Mouse (Mus musculus): ENCODE data around the gene Dtx1. TPM values are rescaled to one million over a fixed set of nuclear protein-coding genes. Genes with fewer than 3 reads are reported as not detected.

Dtx1 gene
- total RNA-seq, 1 experiment, result 13.6 TPM

DNA sequence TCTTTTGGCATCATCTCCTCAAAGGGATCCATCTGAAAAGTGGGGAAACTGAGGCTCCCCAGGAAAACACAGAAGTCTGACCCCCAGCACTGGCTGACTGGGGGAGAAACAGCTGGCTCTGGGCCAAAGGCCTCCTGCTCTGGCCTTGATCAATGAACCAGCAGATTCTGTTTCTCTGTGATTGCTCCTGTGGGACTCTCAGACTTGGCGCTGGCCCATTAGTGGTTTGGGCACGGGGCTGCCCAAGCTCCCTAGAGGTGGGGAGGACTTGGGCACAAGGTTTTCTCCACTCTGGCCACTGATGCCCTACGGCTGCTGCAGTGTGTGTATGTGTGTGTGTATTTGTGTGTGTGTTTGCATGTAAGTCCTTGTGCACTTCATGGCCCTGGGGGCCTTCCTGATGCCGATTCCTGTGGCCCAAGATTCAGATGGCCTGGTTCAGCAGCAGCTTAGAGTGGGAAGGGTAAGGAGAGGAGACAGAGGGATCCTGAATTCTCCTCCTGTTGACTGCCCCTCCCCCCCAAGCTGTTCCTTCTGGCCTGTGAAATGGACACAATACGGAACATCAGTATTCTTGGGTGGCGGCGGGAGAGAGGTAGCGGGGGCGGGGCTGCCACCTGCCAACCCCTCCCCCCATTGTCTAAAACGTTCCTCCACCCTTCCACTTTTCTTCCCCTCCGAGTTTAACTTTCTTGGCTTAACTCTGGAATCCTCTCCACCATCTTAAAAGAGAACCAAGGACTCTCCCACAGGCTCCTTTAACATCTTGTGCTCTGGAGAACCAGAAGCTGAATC is 10.5 kb downstream of the Dtx1 start:
- no peak overlapping the region for H3K9ac ChIP-seq (ENCODE audit: insufficient read depth, low read depth, low read length, poor library complexity, severe bottlenecking)
- in situ Hi-C loops (cut with MboI; ENCODE audit: low sequenced_read_pairs in 2 of 2, unreplicated experiment in 2 of 2), result no loop called here
- peaks cover 0 to 32% of the 10 kb centered on the region in 2 experiments; a peak in 3 of 4 replicates for H3K4me1 ChIP-seq (ENCODE audit: control insufficient read depth in 2 of 2, insufficient read depth in 2 of 2, low read length in 2 of 2, poor library complexity in 1 of 2)
- H3K9me3 ChIP-seq (ENCODE audit: control insufficient read depth, insufficient read depth, low read depth, low read length), result no peaks in the 10 kb centered on the region
- no peak overlapping the region for H3K4me3 ChIP-seq (ENCODE audit: insufficient read depth in 1 of 2, low read depth in 1 of 2, low read length in 2 of 2, poor library complexity in 1 of 2, severe bottlenecking in 1 of 2)
- no peaks in the 10 kb centered on the region for H3K36me3 ChIP-seq (ENCODE audit: control insufficient read depth, insufficient read depth, low read length, poor library complexity, severe bottlenecking)
- TF ChIP-seq HCFC1 (IDR thresholded peaks at IDR 0.05; ENCODE audit: borderline replicate concordance, insufficient read depth, low read length), result no peak
- no peak for TF ChIP-seq ZNF384 (IDR thresholded peaks at IDR 0.05; ENCODE audit: low read depth, low read length)
- H3K27ac ChIP-seq (ENCODE audit: insufficient read depth, low read depth, low read length, poor library complexity, severe bottlenecking), result no peak overlapping the region
- DNase-seq (ENCODE audit: low read depth, low spot score), result peak; percentile 56

DNA sequence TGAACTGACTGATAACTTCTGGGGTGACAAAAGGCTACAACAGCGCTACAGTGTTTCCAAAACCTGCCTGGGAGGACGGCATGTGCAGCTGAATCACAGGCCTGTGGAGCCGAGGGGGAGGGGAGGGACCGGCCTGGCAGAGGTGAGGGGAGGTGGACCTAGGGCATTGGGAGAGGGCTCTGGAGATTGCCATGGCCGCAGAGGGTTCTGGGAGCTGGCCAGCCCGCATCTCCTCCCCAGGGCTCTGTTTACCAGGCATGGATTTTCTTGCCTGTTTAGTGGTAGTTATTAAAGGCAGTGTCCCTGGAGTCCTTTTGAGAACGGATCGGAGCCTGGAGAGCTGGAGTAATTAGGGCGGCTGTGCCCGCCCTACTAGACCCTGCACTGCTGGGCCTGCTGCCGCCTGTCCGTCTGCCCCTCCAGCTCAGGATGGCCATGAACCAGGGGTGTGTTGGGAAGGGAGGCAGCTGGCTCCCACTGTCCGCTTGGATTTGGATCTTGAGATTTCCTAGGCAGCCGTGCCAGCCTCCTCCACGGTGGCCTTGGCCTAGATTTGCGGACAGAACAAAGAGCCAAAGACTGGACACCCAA is 12.8 kb downstream of the Dtx1 start:
- in situ Hi-C loops (cut with MboI; ENCODE audit: low sequenced_read_pairs in 2 of 2, unreplicated experiment in 2 of 2), result no loop called here

DNA sequence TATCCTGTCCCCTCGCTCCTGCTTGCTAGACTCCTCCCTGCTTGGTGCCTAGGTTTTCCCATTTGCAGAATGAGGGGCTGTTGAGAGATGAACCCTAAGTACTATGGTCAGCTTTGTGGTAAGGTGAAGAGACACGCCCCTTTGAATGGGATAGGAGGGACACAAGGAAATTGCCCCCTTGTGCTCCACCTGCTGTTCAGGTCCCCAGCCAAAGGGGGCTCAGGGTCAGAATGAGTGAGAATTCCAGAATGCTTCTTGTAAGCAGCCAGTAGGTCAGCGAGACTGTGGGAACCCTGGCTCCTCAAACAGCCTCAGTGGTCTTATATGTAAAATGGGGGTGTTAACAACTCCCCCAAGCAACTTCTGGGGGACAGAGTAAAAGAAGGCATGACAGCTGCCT is 13.5 kb downstream of the Dtx1 start:
- DNase-seq (ENCODE audit: low read depth, low spot score), result no peak
- no peak overlapping the region for H3K4me3 ChIP-seq (ENCODE audit: insufficient read depth in 1 of 2, low read depth in 1 of 2, low read length in 2 of 2, poor library complexity in 1 of 2, severe bottlenecking in 1 of 2)
- no peaks in the 10 kb centered on the region for H3K36me3 ChIP-seq (ENCODE audit: control insufficient read depth, insufficient read depth, low read length, poor library complexity, severe bottlenecking)
- H3K9ac ChIP-seq (ENCODE audit: insufficient read depth, low read depth, low read length, poor library complexity, severe bottlenecking), result no peak overlapping the region
- H3K4me1 ChIP-seq (ENCODE audit: control insufficient read depth in 2 of 2, insufficient read depth in 2 of 2, low read length in 2 of 2, poor library complexity in 1 of 2), result peaks cover 0 to 19% of the 10 kb centered on the region in 2 experiments; a peak in 3 of 4 replicates
- no peak for TF ChIP-seq MAFK (IDR thresholded peaks at IDR 0.05; ENCODE audit: insufficient read depth, low read depth, low read length)
- TF ChIP-seq ZNF384 (IDR thresholded peaks at IDR 0.05; ENCODE audit: low read depth, low read length), result no peak
- no peaks in the 10 kb centered on the region for H3K9me3 ChIP-seq (ENCODE audit: control insufficient read depth, insufficient read depth, low read depth, low read length)
- in situ Hi-C loops (cut with MboI; ENCODE audit: low sequenced_read_pairs in 2 of 2, unreplicated experiment in 2 of 2), result no loop called here
- H3K27ac ChIP-seq (ENCODE audit: insufficient read depth, low read depth, low read length, poor library complexity, severe bottlenecking), result no peak overlapping the region

More for the DNA sequence above, 12.8 kb downstream of the Dtx1 start:
- TF ChIP-seq CHD2 (IDR thresholded peaks at IDR 0.05; ENCODE audit: low read depth, low read length) (no peak), MAFK (IDR thresholded peaks at IDR 0.05; ENCODE audit: insufficient read depth, low read depth, low read length) (no peak), HCFC1 (IDR thresholded peaks at IDR 0.05; ENCODE audit: borderline replicate concordance, insufficient read depth, low read length) (no peak), ZC3H11A (IDR thresholded peaks at IDR 0.05; ENCODE audit: borderline replicate concordance, low read depth, low read length) (no peak), ZNF384 (IDR thresholded peaks at IDR 0.05; ENCODE audit: low read depth, low read length) (no peak)
- H3K4me3 ChIP-seq (ENCODE audit: insufficient read depth in 1 of 2, low read depth in 1 of 2, low read length in 2 of 2, poor library complexity in 1 of 2, severe bottlenecking in 1 of 2), result no peak overlapping the region
- H3K9me3 ChIP-seq (ENCODE audit: control insufficient read depth, insufficient read depth, low read depth, low read length), result no peaks in the 10 kb centered on the region
- H3K4me1 ChIP-seq (ENCODE audit: control insufficient read depth in 2 of 2, insufficient read depth in 2 of 2, low read length in 2 of 2, poor library complexity in 1 of 2), result peaks cover 0 to 19% of the 10 kb centered on the region in 2 experiments; a peak in 3 of 4 replicates
- DNase-seq (ENCODE audit: low read depth, low spot score), result no peak
- H3K36me3 ChIP-seq (ENCODE audit: control insufficient read depth, insufficient read depth, low read length, poor library complexity, severe bottlenecking), result no peaks in the 10 kb centered on the region
- H3K9ac ChIP-seq (ENCODE audit: insufficient read depth, low read depth, low read length, poor library complexity, severe bottlenecking), result no peak overlapping the region
- no peak overlapping the region for H3K27ac ChIP-seq (ENCODE audit: insufficient read depth, low read depth, low read length, poor library complexity, severe bottlenecking)

DNA sequence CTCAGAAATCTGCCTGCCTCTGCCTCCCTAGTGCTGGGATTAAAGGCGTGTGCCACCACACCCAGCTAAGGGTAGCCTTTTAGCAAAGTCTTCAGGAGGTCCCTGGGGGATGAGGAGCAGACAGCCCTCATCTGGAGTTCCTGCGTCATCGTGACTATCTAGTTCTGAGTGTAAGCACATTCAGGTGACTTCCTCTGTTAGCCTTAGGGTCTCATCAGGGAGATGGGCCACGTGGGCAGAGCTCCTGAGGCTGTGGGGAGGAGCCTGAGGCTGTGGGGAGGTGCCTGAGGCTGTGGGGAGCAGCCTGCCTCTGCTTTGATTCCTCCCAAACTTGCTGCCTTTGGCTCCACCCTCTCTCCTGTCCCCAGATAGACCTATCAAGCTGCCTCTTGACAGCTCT is 14.9 kb downstream of the Dtx1 start:
- Histone ChIP-seq H3K9ac (ENCODE audit: insufficient read depth, low read depth, low read length, poor library complexity, severe bottlenecking) (no peak overlapping the region), H3K36me3 (ENCODE audit: control insufficient read depth, insufficient read depth, low read length, poor library complexity, severe bottlenecking) (no peaks in the 10 kb centered on the region), H3K4me1 (ENCODE audit: control insufficient read depth in 2 of 2, insufficient read depth in 2 of 2, low read length in 2 of 2, poor library complexity in 1 of 2) (peaks cover 0 to 21% of the 10 kb centered on the region in 2 experiments; a peak in 3 of 4 replicates), H3K4me3 (ENCODE audit: insufficient read depth in 1 of 2, low read depth in 1 of 2, low read length in 2 of 2, poor library complexity in 1 of 2, severe bottlenecking in 1 of 2) (no peak overlapping the region), H3K9me3 (ENCODE audit: control insufficient read depth, insufficient read depth, low read depth, low read length) (no peaks in the 10 kb centered on the region), H3K27ac (ENCODE audit: insufficient read depth, low read depth, low read length, poor library complexity, severe bottlenecking) (no peak overlapping the region)
- DNase-seq (ENCODE audit: low read depth, low spot score), result peak; percentile 83
- TF ChIP-seq CHD2 (IDR thresholded peaks at IDR 0.05; ENCODE audit: low read depth, low read length) (no peak), HCFC1 (IDR thresholded peaks at IDR 0.05; ENCODE audit: borderline replicate concordance, insufficient read depth, low read length) (no peak), MAFK (IDR thresholded peaks at IDR 0.05; ENCODE audit: insufficient read depth, low read depth, low read length) (no peak), ZNF384 (IDR thresholded peaks at IDR 0.05; ENCODE audit: low read depth, low read length) (no peak), ZC3H11A (IDR thresholded peaks at IDR 0.05; ENCODE audit: borderline replicate concordance, low read depth, low read length) (no peak)
- in situ Hi-C loops (cut with MboI; ENCODE audit: low sequenced_read_pairs in 2 of 2, unreplicated experiment in 2 of 2), result no loop called here
